Mouse (Mus musculus): ENCODE data around the gene Ndnf. TPM values are rescaled to one million over a fixed set of nuclear protein-coding genes. Genes with fewer than 3 reads are reported as not detected.

Gene Ndnf
- total RNA-seq (2021): 1 to 10 TPM; 2.7 to 4.3 TPM
- long read RNA-seq, experiment 1, full-length matches to known transcripts: 4 of 5 reads
- long read RNA-seq, experiment 1, partial matches to known transcripts: 0 of 5 reads
- long read RNA-seq, experiment 1, other reads (novel, unspliced or antisense): 1 of 5 reads
- long read RNA-seq, experiment 2, partial matches to known transcripts: 0 of 1 reads
- long read RNA-seq, experiment 2, other reads (novel, unspliced or antisense): 1 of 1 reads

GRCm38 (mm10) chr6:65671451-65671850, at the start of gene Ndnf:
Gene Ndnf, plus strand, starts transcription at chr6:65671590.
- peak; percentile 67 to 73 for DNase-seq

- DNase-seq: no peak
These were observed 48.2 kb upstream of the Ndnf start for GRCm38 (mm10) chr6:65623016-65623715.

DNA sequence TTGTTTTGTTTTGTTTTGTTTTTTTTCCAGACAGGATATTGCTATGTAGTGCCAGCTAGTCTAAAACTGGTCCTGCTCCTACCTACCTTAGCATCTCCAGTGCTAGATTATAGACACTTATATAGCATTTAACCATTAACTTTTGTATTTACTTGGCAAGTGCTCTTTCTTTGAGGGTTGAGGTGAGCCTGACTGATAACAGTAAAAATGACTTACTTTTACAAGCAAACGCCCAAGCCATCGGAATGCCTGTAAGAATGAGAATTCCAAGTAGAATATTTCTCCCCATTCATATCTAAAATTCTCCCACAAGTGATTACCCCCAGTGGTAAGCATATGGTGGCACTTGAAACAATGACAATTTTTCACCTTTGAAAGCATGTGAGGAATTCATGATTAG, 40.8 kb upstream of the Ndnf start:
- no peak for DNase-seq

DNA sequence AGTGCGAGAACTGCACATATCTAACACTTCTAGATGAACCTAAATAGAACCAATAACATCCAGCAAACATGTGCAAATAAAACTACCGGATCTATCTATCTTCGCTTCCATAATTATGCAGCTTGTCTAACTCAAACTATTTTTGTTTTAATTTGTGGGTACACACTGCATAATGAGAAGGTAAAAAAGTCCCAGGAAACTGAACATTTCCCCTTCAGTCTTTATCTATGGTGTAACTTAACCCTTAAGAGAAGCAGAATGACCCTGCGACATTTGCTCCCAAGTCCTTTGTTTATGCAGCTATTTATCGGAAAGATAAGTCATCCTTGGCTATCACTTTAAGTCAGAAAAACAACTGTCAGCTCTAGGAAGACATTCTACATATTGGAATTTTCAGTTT, 39.2 kb upstream of the Ndnf start:
- no peak for DNase-seq

DNA sequence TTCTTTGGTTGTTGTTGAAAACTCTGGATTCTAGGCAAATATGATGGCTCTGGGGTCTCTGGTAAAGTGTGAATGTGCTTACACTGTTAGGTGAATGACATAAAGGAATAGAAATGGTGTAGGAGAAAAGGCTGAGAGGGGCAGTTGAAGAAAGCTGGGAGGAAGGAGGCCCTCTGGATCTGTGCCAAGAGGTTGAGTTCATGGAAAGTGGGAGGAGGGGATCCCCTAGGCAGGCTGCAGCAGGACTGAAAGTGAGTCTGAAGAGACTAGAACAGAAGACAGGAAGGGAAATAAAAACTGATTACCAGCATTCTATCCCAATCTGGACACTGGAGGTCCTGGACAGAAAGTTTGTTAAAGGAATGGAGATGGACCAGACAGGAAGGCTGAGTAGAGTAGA, 29.0 kb upstream of the Ndnf start:
- no peak for DNase-seq

- no peak for DNase-seq
These were observed 27.3 kb upstream of the Ndnf start for GRCm38 (mm10) chr6:65644110-65644509.

- DNase-seq: no peak
These were observed 25.0 kb upstream of the Ndnf start for GRCm38 (mm10) chr6:65646408-65646807.

DNA sequence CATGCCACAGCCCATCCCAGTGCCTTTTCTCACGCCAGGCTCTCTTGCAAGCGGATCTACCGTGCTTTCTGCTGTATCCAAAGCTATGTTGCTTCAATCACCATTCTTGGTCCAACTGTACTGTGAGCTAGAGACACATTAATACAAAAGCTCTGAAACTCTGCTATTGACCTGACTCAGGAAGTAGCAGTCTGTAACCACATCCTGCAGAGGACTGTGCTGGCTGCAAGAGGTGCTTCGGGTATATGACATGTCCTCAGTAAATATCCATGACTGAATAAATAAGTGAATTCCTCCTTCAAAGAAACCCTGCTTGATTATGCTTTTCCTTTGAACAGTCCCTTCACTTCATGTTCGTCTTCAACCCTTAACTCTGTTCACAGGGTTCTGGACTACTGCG, 23.7 kb upstream of the Ndnf start:
- DNase-seq: no peak

GRCm38 (mm10) chr6:65651376-65651775, 20.0 kb upstream of the Ndnf start:
- peak in 1 of 2 experiments; percentile 24 for DNase-seq

GRCm38 (mm10) chr6:65661272-65661671, 10.1 kb upstream of the Ndnf start:
- DNase-seq: no peak

DNA sequence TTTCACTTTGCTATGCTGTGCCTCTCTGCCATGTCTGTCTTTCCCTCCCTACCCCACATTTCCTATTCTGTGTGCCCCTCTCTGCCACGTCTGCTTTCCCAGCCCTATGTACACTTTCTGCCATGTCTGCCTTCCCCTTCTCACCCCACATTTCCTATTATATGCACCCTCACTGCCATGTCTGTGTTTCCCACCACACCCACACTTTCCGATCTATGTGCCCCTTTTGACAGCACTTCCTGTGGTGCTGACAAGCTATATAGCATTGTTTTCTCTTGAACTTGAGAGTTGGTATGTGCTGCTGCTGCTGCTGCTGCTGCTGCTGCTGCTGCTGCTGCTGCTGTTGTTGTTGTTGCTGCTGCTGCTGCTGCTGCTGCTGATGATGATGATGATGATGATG, 9.3 kb upstream of the Ndnf start:
- DNase-seq: no peak

DNA sequence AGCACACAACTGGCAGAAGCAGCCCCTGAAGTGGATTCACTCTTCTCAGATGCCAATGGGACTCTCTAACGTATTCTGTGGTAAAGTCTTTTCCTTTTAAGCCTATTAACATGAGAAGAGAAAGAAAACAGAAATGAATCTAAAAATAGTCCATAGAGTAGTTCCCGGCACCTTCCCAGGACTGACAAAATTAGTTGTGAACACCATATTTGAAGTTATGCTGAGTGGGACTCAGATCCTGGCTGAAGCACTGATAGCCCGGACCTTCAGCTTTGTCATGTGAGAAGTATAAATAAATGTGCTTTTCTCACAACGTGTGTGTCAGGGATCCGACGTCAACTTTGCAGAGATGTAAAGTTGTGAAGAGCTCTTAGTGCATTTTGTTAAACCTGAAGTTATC, 7.4 kb upstream of the Ndnf start:
- no peak for DNase-seq

- DNase-seq: no peak
These were observed 5.1 kb upstream of the Ndnf start for GRCm38 (mm10) chr6:65666295-65666694.

DNA sequence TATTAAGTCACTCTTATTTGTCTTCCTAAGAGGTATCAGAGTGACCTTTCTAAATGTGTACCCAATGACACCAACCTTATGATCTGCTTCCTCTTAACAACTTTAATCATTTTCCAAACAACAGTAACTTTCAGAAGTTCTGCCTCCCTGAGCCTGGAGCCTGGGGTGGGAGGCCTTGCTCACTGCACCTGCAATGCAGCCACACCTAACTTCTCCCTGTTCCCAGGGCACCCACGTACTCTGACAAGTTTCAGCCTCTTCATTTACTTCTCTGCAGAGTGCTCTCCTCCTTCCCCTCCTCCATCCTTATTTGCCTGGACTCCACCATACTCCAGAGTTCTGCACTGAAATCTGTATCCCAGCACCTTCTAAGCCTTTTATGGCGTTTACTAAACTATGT, 1.4 kb upstream of the Ndnf start:
- DNase-seq: no peak

- peak in 1 of 2 experiments; percentile 13 for DNase-seq
These were observed 394 bp upstream of the Ndnf start for GRCm38 (mm10) chr6:65670981-65671411.

- peak; percentile 21 to 46 for DNase-seq
These were observed 991 bp downstream of the Ndnf start for GRCm38 (mm10) chr6:65672131-65673031.

DNA sequence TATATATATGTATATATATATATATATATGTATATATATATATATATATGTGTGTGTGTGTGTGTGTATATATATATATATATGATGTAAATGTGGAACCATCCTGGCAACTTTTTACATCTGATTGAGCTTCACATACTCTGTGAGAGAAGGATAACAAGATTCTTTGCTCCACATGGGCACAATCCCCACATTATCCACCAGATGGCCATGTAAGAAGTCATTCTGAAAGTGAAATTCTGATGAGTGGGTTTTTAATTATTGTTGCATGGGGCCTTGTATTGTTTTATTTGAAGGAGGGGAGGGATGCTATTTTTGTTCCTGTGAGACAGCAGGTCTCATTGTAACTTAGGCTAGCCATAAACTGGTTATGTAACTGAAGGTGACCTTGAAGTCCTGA, 22.5 kb downstream of the Ndnf start:
- DNase-seq: no peak

DNA sequence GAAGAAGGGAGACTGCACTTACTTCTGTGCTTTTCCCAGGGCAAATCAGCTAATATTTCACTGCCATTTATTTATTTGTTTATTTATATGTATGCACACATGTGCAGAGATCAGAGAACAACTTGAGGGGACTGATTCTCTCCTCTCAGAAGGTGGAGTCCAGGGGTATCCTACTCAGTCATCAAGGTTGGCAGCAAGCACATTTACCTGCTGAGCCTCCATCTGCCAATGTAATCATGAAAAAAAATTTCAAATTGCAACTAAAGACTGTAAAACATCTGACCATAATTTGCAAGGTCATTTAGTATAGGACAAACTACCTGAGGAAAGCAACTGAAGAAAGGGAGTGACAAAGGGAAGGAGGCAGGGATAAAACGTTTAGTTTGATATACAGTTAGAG, 49.3 kb downstream of the Ndnf start:
- DNase-seq: no peak

GRCm38 (mm10) chr6:65725677-65726076, 54.3 kb downstream of the Ndnf start:
- no peak for DNase-seq

DNA sequence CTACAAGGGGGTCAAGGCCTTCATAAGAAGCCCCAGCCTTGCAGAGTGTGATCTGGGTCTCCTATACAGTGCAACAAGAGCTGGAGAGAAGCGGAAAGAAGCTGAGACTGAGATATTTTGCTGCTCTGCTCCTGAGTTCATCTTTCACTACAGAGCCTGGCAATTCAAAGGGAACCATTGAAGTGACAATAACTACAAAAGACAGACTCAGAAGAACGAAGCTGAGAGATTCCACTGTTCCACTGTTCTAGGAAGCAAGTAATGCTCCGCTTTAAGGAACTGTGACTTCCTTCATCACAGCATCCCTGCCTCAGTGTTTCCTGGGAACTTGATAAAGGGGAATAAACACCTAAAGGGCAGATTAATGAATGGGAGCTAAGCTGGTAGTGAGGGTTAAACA, 56.9 kb downstream of the Ndnf start:
- no peak for DNase-seq

GRCm38 (mm10) chr6:65739442-65739841, 68.1 kb downstream of the Ndnf start:
- DNase-seq: peak; percentile 27 to 28

- no peak for DNase-seq
These were observed 71.9 kb downstream of the Ndnf start for GRCm38 (mm10) chr6:65743144-65743870.
